Mouse (Mus musculus) hindbrain, embryonic 11.5 days (tissue): ENCODE measurements at regions not wholly inside any gene's neighbourhood (a gene's known extent, or its start where the extent isn't known, plus 50 kb on each side); places are given as distances from the start of the nearest gene placed in this dataset.
A peak's percentile ranks its signal among the peaks of the same experiment; 100 is the strongest.

ENCODE experiments used
- ATAC-seq: fragments of 200-750 bp; cut with Nextera tagmentation; 2 replicates; pipeline ENCODE4 v1.8.0; 2017; ENCODE audit warnings: mild to moderate bottlenecking, moderate TSS enrichment, moderate library complexity; ENCODE audit not compliant: low FRiP score
- DNase-seq: peaks from one replicate; pipeline ENCODE4 v3.0.0-alpha.2; 2015; ENCODE audit warnings: low spot score
- H3K27ac ChIP-seq: fragments of 300-500 bp; sonication (generic); 2 replicates; pipeline ENCODE4 v1.5.1; 2014; ENCODE audit warnings: mild to moderate bottlenecking, low read depth, low read length
- H3K27me3 ChIP-seq: fragments of 300-500 bp; sonication (generic); 2 replicates; pipeline ENCODE4 v1.6.1; 2014; ENCODE audit warnings: mild to moderate bottlenecking, low read length, moderate library complexity, mixed read lengths; ENCODE audit not compliant: control insufficient read depth, insufficient read depth
- H3K36me3 ChIP-seq: fragments of 300-500 bp; sonication (generic); 2 replicates; pipeline ENCODE4 v1.6.1; 2014; ENCODE audit warnings: mild to moderate bottlenecking, low read length, moderate library complexity, mixed read lengths; ENCODE audit not compliant: control insufficient read depth, insufficient read depth
- H3K4me1 ChIP-seq: fragments of 300-500 bp; sonication (generic); replicated peaks from 2 replicates; pipeline ENCODE4 v1.6.1; 2014; ENCODE audit warnings: low read length, mixed read lengths; ENCODE audit not compliant: control insufficient read depth, insufficient read depth
- H3K4me2 ChIP-seq: fragments of 300-500 bp; sonication (generic); replicated peaks from 2 replicates; pipeline ENCODE4 v1.6.1; 2014; ENCODE audit warnings: mild to moderate bottlenecking, low read depth, low read length
- H3K4me3 ChIP-seq: fragments of 300-500 bp; sonication (generic); 2 replicates; pipeline ENCODE4 v1.5.1; 2014; ENCODE audit warnings: low read depth, low read length
- H3K9ac ChIP-seq: fragments of 300-500 bp; sonication (generic); 2 replicates; pipeline ENCODE4 v1.6.1; 2014; ENCODE audit warnings: low read depth, low read length
- H3K9me3 ChIP-seq: fragments of 300-500 bp; sonication (generic); 2 replicates; pipeline ENCODE4 v1.6.1; 2016; ENCODE audit warnings: low read length; ENCODE audit not compliant: control insufficient read depth
- WGBS: fragments of 180-500 bp; shearing (Covaris S2); extraction: QIAGEN DNeasy Blood & Tissue Kit; methylation state at CpG from one replicate; pipeline ENCODE4 v1.1.7; 2014; 5-methylcytosine and 5-hydroxymethylcytosine counted together

DNA sequence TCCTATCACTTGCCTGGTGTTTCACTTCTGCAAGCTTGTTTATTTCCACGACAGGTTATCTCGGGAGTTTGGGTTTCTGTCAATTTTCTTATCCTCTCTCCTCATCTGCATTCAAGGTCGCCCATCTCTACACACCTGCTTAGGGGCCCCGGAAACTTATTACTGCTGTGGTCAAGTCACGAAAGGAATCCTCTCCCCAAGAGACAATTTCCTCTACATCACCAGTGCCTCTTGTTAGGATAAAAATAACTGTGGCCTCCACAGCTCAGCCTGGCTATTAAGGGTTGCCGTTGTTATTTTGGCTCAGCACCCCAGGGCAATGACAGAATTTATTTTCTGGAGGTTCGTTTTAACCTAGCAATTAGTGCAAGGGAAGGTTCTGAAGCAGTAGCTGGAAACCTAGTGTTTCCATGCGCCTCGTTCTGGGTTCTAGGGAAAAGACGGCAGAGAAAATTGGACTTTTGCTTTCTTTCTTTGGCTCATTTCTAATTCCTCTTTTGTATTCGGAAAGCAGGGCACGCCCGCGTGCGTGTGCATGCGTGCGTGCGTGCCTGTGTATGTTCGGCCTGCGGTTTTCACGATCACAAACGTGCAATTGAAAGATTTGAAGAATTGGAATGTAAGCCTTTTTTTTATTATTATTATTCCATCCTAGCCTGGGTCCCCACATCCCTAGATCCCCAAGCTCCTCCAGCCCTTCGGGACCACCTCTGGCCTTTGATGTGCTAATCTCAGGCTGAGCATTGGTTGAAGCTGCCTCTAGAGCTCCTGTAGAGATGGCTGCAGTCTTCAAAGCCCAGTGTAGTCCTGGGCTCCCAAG, 147.1 kb upstream of the Jarid2 start:
- DNase-seq, result peak; percentile 38
- no peaks in the 10 kb centered on the region for H3K27me3 ChIP-seq
- H3K4me2 ChIP-seq, result peak overlapping the region; percentile 30
- WGBS, result 21% methylated on average over 23 of the region's 23 CpGs
- H3K4me1 ChIP-seq, result 0 out of 2 replicates have a peak, but pooled peaks cover 3% of the 10 kb centered on the region
- no peaks in the 10 kb centered on the region for H3K9me3 ChIP-seq
- no peak overlapping the region for H3K27ac ChIP-seq
- no peaks in the 10 kb centered on the region for H3K36me3 ChIP-seq
- H3K4me3 ChIP-seq, result no peak overlapping the region
- peak overlapping the region; percentile 1; the same call in 1 of the 2 replicates for H3K9ac ChIP-seq
- ATAC-seq, result no peak

- Histone ChIP-seq H3K4me2 (no peak overlapping the region; the same call in 1 of the 2 replicates), H3K27me3 (no peaks in the 10 kb centered on the region), H3K9ac (no peak overlapping the region), H3K4me3 (no peak overlapping the region), H3K36me3 (no peaks in the 10 kb centered on the region), H3K4me1 (0 out of 2 replicates have a peak, but pooled peaks cover 3% of the 10 kb centered on the region), H3K9me3 (no peaks in the 10 kb centered on the region), H3K27ac (no peak overlapping the region)
- DNase-seq (no peak), ATAC-seq (no peak)
- 13% methylated on average over 2 of the region's 2 CpGs for WGBS
Observed at GRCm38 (mm10) chr13:44582767-44583085, 146.5 kb upstream of the Jarid2 start.

- ATAC-seq, result no peak
- WGBS, result 70% methylated on average over 5 of the region's 5 CpGs
- H3K27ac ChIP-seq, result no peak overlapping the region
- no peaks in the 10 kb centered on the region for H3K27me3 ChIP-seq
- no peak for DNase-seq
- no peaks in the 10 kb centered on the region for H3K9me3 ChIP-seq
- no peak overlapping the region for H3K4me3 ChIP-seq
- no peak overlapping the region for H3K4me2 ChIP-seq
- H3K4me1 ChIP-seq, result 0 out of 2 replicates have a peak, but pooled peaks cover 3% of the 10 kb centered on the region
- no peak overlapping the region for H3K9ac ChIP-seq
- H3K36me3 ChIP-seq, result no peaks in the 10 kb centered on the region
Observed at GRCm38 (mm10) chr13:44583614-44584013, 145.7 kb upstream of the Jarid2 start.

DNA sequence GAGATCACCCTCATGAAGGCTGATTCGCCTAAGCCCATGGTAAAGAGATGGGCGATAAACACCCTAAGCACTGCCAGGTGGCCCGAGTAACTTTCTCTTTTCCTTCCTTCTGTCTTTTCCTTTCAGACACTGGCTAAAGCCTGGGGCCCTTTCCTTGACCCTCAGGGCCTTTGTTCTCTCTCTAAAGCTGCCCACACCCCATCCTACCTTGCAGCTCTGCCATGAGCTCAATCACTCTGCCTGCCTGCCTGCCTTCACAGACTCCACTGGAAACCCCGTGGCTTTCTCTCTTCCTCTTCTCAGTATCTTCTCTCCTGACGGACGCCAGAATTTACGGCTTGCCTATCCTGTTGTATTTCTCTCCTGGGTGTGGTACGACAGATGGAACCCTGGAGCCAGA, 145.1 kb upstream of the Jarid2 start:
- 24% methylated on average over 8 of the region's 8 CpGs for WGBS
- H3K9me3 ChIP-seq, result no peaks in the 10 kb centered on the region
- no peak for ATAC-seq
- no peak overlapping the region for H3K4me3 ChIP-seq
- no peaks in the 10 kb centered on the region for H3K27me3 ChIP-seq
- no peak overlapping the region for H3K27ac ChIP-seq
- no peaks in the 10 kb centered on the region for H3K36me3 ChIP-seq
- 0 out of 2 replicates have a peak, but pooled peaks cover 3% of the 10 kb centered on the region for H3K4me1 ChIP-seq
- H3K4me2 ChIP-seq, result no peak overlapping the region
- no peak for DNase-seq
- no peak overlapping the region for H3K9ac ChIP-seq

- WGBS, result 28% methylated on average over 4 of the region's 4 CpGs
- Histone ChIP-seq H3K4me3 (no peak overlapping the region), H3K27me3 (no peaks in the 10 kb centered on the region), H3K4me1 (0 out of 2 replicates have a peak, but pooled peaks cover 3% of the 10 kb centered on the region), H3K9ac (no peak overlapping the region), H3K9me3 (no peaks in the 10 kb centered on the region), H3K27ac (no peak overlapping the region), H3K36me3 (no peaks in the 10 kb centered on the region), H3K4me2 (no peak overlapping the region)
- no peak for DNase-seq
- ATAC-seq, result no peak
Observed at GRCm38 (mm10) chr13:44584551-44584950, 144.7 kb upstream of the Jarid2 start.

GRCm38 (mm10) chr13:44587846-44588245, 141.4 kb upstream of the Jarid2 start:
- Histone ChIP-seq H3K4me3 (no peak overlapping the region), H3K27me3 (no peaks in the 10 kb centered on the region), H3K9ac (no peak overlapping the region), H3K4me2 (no peak overlapping the region), H3K4me1 (no peaks in the 10 kb centered on the region), H3K27ac (no peak overlapping the region), H3K9me3 (no peaks in the 10 kb centered on the region), H3K36me3 (no peaks in the 10 kb centered on the region)
- WGBS, result 86% methylated on average over 4 of the region's 4 CpGs
- ATAC-seq (no peak), DNase-seq (no peak)

DNA sequence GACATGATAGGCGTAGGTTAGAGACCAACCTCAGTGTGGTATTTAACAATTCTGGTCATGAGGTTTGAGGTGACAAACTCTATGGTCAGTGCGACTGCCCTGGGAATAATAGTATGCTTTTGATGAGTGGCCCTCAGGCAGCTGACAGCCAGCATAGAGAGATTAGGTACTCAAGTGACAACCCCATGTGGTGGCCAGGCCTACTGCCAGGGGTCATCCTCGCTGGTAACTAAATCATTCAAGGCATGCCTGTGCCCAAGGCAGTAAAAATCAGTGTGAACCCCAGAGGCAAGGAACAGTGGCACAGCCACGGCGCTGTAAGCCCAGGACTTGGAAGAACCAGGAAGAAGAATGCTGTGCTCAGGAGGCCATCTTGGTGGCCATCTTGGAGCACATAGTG, 134.6 kb upstream of the Jarid2 start:
- no peak overlapping the region for H3K9ac ChIP-seq

DNA sequence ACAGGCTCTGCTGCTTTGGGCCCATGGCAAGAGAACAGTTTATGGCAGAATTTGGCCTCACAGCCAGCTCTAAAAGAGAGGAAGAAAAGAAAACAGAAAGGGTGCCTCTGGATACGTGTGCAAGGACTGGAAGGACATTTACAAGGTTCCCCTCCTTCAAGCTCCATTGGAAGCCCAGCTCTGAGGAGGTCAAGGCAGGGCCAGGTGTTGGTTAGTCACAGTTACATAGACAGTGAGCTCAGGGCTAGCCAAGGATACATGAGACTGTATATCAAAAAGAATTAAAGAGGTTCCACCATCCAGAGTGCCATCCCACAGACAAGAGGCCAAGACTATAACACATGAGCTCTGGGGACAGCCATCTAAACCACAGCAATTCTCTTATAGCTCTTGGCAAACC, 131.6 kb upstream of the Jarid2 start:
- H3K4me3 ChIP-seq, result no peak overlapping the region
- no peak for ATAC-seq
- no peaks in the 10 kb centered on the region for H3K36me3 ChIP-seq
- H3K9ac ChIP-seq, result no peak overlapping the region
- no peaks in the 10 kb centered on the region for H3K9me3 ChIP-seq
- H3K4me1 ChIP-seq, result no peaks in the 10 kb centered on the region
- no peak for DNase-seq
- H3K4me2 ChIP-seq, result no peak overlapping the region
- 71% methylated on average over 1 of the region's 1 CpGs for WGBS
- no peak overlapping the region for H3K27ac ChIP-seq
- H3K27me3 ChIP-seq, result no peaks in the 10 kb centered on the region

More for the DNA sequence above, 134.6 kb upstream of the Jarid2 start:
- DNase-seq (no peak), ATAC-seq (no peak)
- Histone ChIP-seq H3K27me3 (no peaks in the 10 kb centered on the region), H3K9me3 (no peaks in the 10 kb centered on the region), H3K4me2 (no peak overlapping the region), H3K4me3 (no peak overlapping the region), H3K36me3 (no peaks in the 10 kb centered on the region), H3K4me1 (no peaks in the 10 kb centered on the region), H3K27ac (no peak overlapping the region)
- 84% methylated on average over 5 of the region's 5 CpGs for WGBS

GRCm38 (mm10) chr13:44601024-44601423, 128.2 kb upstream of the Jarid2 start:
- Histone ChIP-seq H3K36me3 (no peaks in the 10 kb centered on the region), H3K4me1 (no peaks in the 10 kb centered on the region), H3K4me2 (no peak overlapping the region), H3K27ac (no peak overlapping the region), H3K9ac (no peak overlapping the region), H3K27me3 (no peaks in the 10 kb centered on the region), H3K4me3 (no peak overlapping the region), H3K9me3 (no peaks in the 10 kb centered on the region)
- no peak for DNase-seq
- ATAC-seq, result no peak
- 88% methylated on average over 2 of the region's 2 CpGs for WGBS
